25 mouse cellular contexts compared by ENCODE assay signal in the genomic region with DNA sequence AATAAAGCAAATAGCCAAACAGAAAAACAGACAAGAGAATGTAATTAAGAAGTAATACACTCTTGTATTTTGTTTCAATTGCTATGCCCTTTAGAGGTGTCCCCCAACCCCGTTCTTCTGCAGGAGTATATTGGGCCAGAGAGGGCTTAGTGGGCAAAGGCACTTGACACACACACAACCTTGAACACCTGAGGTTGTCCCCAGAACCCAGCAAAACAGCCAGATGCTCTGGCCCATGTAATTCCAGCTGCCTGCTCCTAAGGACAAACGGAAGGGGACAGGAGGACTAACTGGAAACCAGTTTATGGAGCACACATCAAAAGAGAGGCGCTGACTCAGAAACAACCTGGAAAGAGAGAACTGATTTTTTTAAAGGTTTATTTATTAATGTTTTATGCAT. TPM values are rescaled to one million over a fixed set of nuclear protein-coding genes. Genes with fewer than 3 reads are reported as not detected.
"Had no signal": no experiment of that assay in that cellular context is flagged by ENCODE, and none has a peak within 500 bp of the region (broad histone marks: within the 10 kb centered on the region; RNA-seq: fewer than 3 reads in every experiment).

No protein-coding gene starts in this region.

- H3K9me3 ChIP-seq: neural tube, embryonic 13.5 days; neural tube, embryonic 15.5 days; stomach, embryonic 15.5 days had no signal

- H3K36me3 ChIP-seq: neural tube, embryonic 13.5 days; neural tube, embryonic 15.5 days; stomach, embryonic 15.5 days had no signal

- H3K27me3 ChIP-seq: stomach, embryonic 15.5 days had no signal

- H3K27ac ChIP-seq: neural tube, embryonic 13.5 days; neural tube, embryonic 15.5 days; stomach, embryonic 15.5 days; stomach, postnatal 0 days had no signal

- H3K9ac ChIP-seq: neural tube, embryonic 13.5 days; neural tube, embryonic 15.5 days; stomach, embryonic 15.5 days had no signal

- DNase-seq: retina, postnatal 1 day; right cerebral cortex, adult 18-20 months; right cerebral cortex, postnatal 14 days; right cerebral cortex, postnatal 25 days; right cerebral cortex, postnatal 4 days; spleen, adult 18-20 months; thymus, adult 18-20 months; thymus, adult 2 months; thymus, postnatal 14 days; thymus, postnatal 25 days; thymus, postnatal 36 days; thymus, postnatal 4 days had no signal

- H3K4me1 ChIP-seq: neural tube, embryonic 15.5 days; stomach, embryonic 15.5 days had no signal

- H3K4me3 ChIP-seq: neural tube, embryonic 13.5 days; neural tube, embryonic 15.5 days; stomach, embryonic 15.5 days had no signal

- H3K4me2 ChIP-seq: neural tube, embryonic 13.5 days; neural tube, embryonic 15.5 days; stomach, embryonic 15.5 days had no signal

RNA-seq across cellular contexts. Expression of a gene that starts 47.2 kb away (rescaled TPM):
- total RNA-seq: neutrophil, adult 5-6 weeks had no signal
- polyA plus RNA-seq: neural tube, embryonic 13.5 days; neural tube, embryonic 14.5 days; neural tube, embryonic 15.5 days; small intestine, adult 2 months; spleen, adult 2 months; stomach, embryonic 14.5 days; stomach, embryonic 15.5 days; stomach, embryonic 16.5 days; stomach, postnatal 0 days; testis, adult 2 months; thymus, adult 2 months; thymus, postnatal 0 days; urinary bladder, adult 2 months had no signal
